Mouse (Mus musculus) hindbrain, embryonic 15.5 days (tissue): ENCODE measurements around the gene Bcas3. TPM values are rescaled to one million over a fixed set of nuclear protein-coding genes. Genes with fewer than 3 reads are reported as not detected.

Experiments used
- ATAC-seq: fragments of 200-750 bp; cut with Nextera tagmentation; 2 replicates; pipeline ENCODE4 v1.8.0; 2017; ENCODE audit warnings: low read depth, moderate number of reproducible peaks, moderate TSS enrichment; ENCODE audit not compliant: low FRiP score
- H3K27ac ChIP-seq: fragments of 300-500 bp; sonication (generic); replicated peaks from 2 replicates; pipeline ENCODE4 v1.5.1; 2015; ENCODE audit warnings: mild to moderate bottlenecking, inconsistent platforms
- H3K27me3 ChIP-seq: fragments of 300-500 bp; sonication (generic); 2 replicates; pipeline ENCODE4 v1.6.1; 2015; ENCODE audit warnings: control low read depth, inconsistent platforms
- H3K36me3 ChIP-seq: fragments of 300-500 bp; sonication (generic); 2 replicates; pipeline ENCODE4 v1.6.1; 2015; ENCODE audit warnings: control low read depth, inconsistent platforms
- H3K4me1 ChIP-seq: fragments of 300-500 bp; sonication (generic); replicated peaks from 2 replicates; pipeline ENCODE4 v1.6.1; 2015; ENCODE audit warnings: control low read depth, inconsistent platforms
- H3K4me2 ChIP-seq: fragments of 300-500 bp; sonication (generic); 2 replicates; pipeline ENCODE4 v1.6.1; 2015; ENCODE audit warnings: moderate library complexity, mild to moderate bottlenecking, inconsistent platforms
- H3K4me3 ChIP-seq: fragments of 300-500 bp; sonication (generic); 2 replicates; pipeline ENCODE4 v1.5.1; 2015; ENCODE audit warnings: mild to moderate bottlenecking, inconsistent platforms
- H3K9ac ChIP-seq: fragments of 300-500 bp; sonication (generic); 2 replicates; pipeline ENCODE4 v1.6.1; 2015; ENCODE audit warnings: inconsistent platforms
- H3K9me3 ChIP-seq: fragments of 300-500 bp; sonication (generic); 2 replicates; pipeline ENCODE4 v1.6.1; 2016; ENCODE audit warnings: control low read depth, inconsistent platforms
- WGBS: fragments of 180-500 bp; shearing (Covaris S2); methylation state at CpG from one replicate; pipeline ENCODE4 v1.1.7; 2015; 5-methylcytosine and 5-hydroxymethylcytosine counted together
- polyA plus RNA-seq: library from polyadenylated mRNA; unstranded; fragments of >200 nt; fragmentation: Nextera tagmentation; extraction: Ambion mirVana; gene quantifications from 2 replicates; pipeline ENCODE4 v1.2.1, GENCODE M21; 2015

Bcas3 gene
- polyA plus RNA-seq, 1 experiment from 2014 or later = 31.9 TPM

GRCm38 (mm10) chr11:85828691-85829519, 475.9 kb downstream of the Bcas3 start:
- Histone ChIP-seq H3K4me3 (no peak overlapping the region), H3K9ac (no peak overlapping the region), H3K9me3 (no peaks in the 10 kb centered on the region), H3K4me1 (peaks cover 29% of the 10 kb centered on the region), H3K27ac (no peak overlapping the region), H3K36me3 (no peaks in the 10 kb centered on the region), H3K27me3 (peaks cover 70% of the 10 kb centered on the region), H3K4me2 (no peak overlapping the region)
- 7% methylated on average over 38 of the region's 38 CpGs for WGBS
- no peak for ATAC-seq

GRCm38 (mm10) chr11:85829520-85830440, 476.8 kb downstream of the Bcas3 start:
- Histone ChIP-seq H3K27ac (no peak overlapping the region), H3K4me2 (peak overlapping the region; percentile 44), H3K4me1 (peaks cover 29% of the 10 kb centered on the region), H3K9me3 (no peaks in the 10 kb centered on the region), H3K9ac (no peak overlapping the region), H3K36me3 (no peaks in the 10 kb centered on the region), H3K27me3 (peaks cover 72% of the 10 kb centered on the region), H3K4me3 (peak overlapping the region; percentile 21)
- under 1% methylated on average over 49 of the region's 61 CpGs for WGBS
- ATAC-seq = no peak

- ATAC-seq = no peak
- no peaks in the 10 kb centered on the region for H3K36me3 ChIP-seq
- no peaks in the 10 kb centered on the region for H3K9me3 ChIP-seq
- H3K4me3 ChIP-seq = no peak overlapping the region
- H3K27me3 ChIP-seq = peaks cover 72% of the 10 kb centered on the region
- no peak overlapping the region for H3K27ac ChIP-seq
- no peak overlapping the region for H3K4me2 ChIP-seq
- 2% methylated on average over 17 of the region's 17 CpGs for WGBS
- no peak overlapping the region for H3K9ac ChIP-seq
- peaks cover 29% of the 10 kb centered on the region for H3K4me1 ChIP-seq
Measured at GRCm38 (mm10) chr11:85830901-85831341, 478.0 kb downstream of the Bcas3 start.

- no peak overlapping the region for H3K9ac ChIP-seq
- H3K9me3 ChIP-seq = no peaks in the 10 kb centered on the region
- no peaks in the 10 kb centered on the region for H3K36me3 ChIP-seq
- under 1% methylated on average over 33 of the region's 33 CpGs for WGBS
- H3K27me3 ChIP-seq = peaks cover 72% of the 10 kb centered on the region
- peak overlapping the region; percentile 63 for H3K4me2 ChIP-seq
- H3K4me1 ChIP-seq = peaks cover 29% of the 10 kb centered on the region
- H3K4me3 ChIP-seq = peak overlapping the region; percentile 32
- H3K27ac ChIP-seq = no peak overlapping the region
- no peak for ATAC-seq
Measured at GRCm38 (mm10) chr11:85831656-85832230, 478.8 kb downstream of the Bcas3 start.

GRCm38 (mm10) chr11:85832231-85832924, 479.4 kb downstream of the Bcas3 start, which contains the start of gene Tbx2:
Gene Tbx2 (plus strand): TSS chr11:85832551.
- H3K4me1 ChIP-seq = peaks cover 29% of the 10 kb centered on the region
- H3K4me3 ChIP-seq = peak within 1 kb of the TSS; percentile 32
- peak within 1 kb of the TSS; percentile 21; the same call in 1 of the 2 replicates for H3K9ac ChIP-seq
- no peaks in the 10 kb centered on the region for H3K9me3 ChIP-seq
- no peaks in the 10 kb centered on the region for H3K36me3 ChIP-seq
- ATAC-seq = peak; percentile 32; the same call in 1 of the 2 replicates
- H3K4me2 ChIP-seq = peak within 1 kb of the TSS; percentile 63
- H3K27me3 ChIP-seq = peaks cover 67% of the 10 kb centered on the region
- 0 out of 2 replicates have a peak within 1 kb of the TSS, but pooled peaks have one; percentile 11 for H3K27ac ChIP-seq
- WGBS = under 1% methylated on average over 49 of the region's 52 CpGs

GRCm38 (mm10) chr11:85833081-85833521, 480.1 kb downstream of the Bcas3 start:
- H3K27me3 ChIP-seq = peaks cover 61% of the 10 kb centered on the region
- no peaks in the 10 kb centered on the region for H3K36me3 ChIP-seq
- ATAC-seq = no peak
- peak overlapping the region; percentile 63 for H3K4me2 ChIP-seq
- no peaks in the 10 kb centered on the region for H3K9me3 ChIP-seq
- peaks cover 34% of the 10 kb centered on the region for H3K4me1 ChIP-seq
- H3K4me3 ChIP-seq = peak overlapping the region; percentile 32
- H3K27ac ChIP-seq = 0 out of 2 replicates have a peak overlapping the region, but pooled peaks have one; percentile 11
- under 1% methylated on average over 45 of the region's 54 CpGs for WGBS
- peak overlapping the region; percentile 21; the same call in 1 of the 2 replicates for H3K9ac ChIP-seq

GRCm38 (mm10) chr11:85833761-85834385, 480.9 kb downstream of the Bcas3 start:
- H3K27me3 ChIP-seq = peaks cover 61% of the 10 kb centered on the region
- peak overlapping the region; percentile 32 for H3K4me3 ChIP-seq
- H3K9ac ChIP-seq = no peak overlapping the region
- H3K9me3 ChIP-seq = no peaks in the 10 kb centered on the region
- H3K4me1 ChIP-seq = peaks cover 37% of the 10 kb centered on the region
- H3K36me3 ChIP-seq = no peaks in the 10 kb centered on the region
- no peak overlapping the region for H3K4me2 ChIP-seq
- no peak overlapping the region for H3K27ac ChIP-seq
- no peak for ATAC-seq
- WGBS = 3% methylated on average over 11 of the region's 11 CpGs

GRCm38 (mm10) chr11:85834386-85834931, 481.5 kb downstream of the Bcas3 start:
- H3K36me3 ChIP-seq = no peaks in the 10 kb centered on the region
- no peak for ATAC-seq
- H3K27me3 ChIP-seq = peaks cover 61% of the 10 kb centered on the region
- peak overlapping the region; percentile 32; the same call in 1 of the 2 replicates for H3K4me3 ChIP-seq
- peaks cover 32% of the 10 kb centered on the region for H3K4me1 ChIP-seq
- H3K9ac ChIP-seq = no peak overlapping the region
- H3K4me2 ChIP-seq = no peak overlapping the region
- no peak overlapping the region for H3K27ac ChIP-seq
- H3K9me3 ChIP-seq = no peaks in the 10 kb centered on the region
- 6% methylated on average over 17 of the region's 17 CpGs for WGBS

- no peak overlapping the region for H3K27ac ChIP-seq
- H3K4me3 ChIP-seq = no peak overlapping the region; the same call in 1 of the 2 replicates
- ATAC-seq = no peak
- 6% methylated on average over 9 of the region's 9 CpGs for whole genome bisulfite sequencing
- H3K4me1 ChIP-seq = peaks cover 26% of the 10 kb centered on the region
- no peaks in the 10 kb centered on the region for H3K9me3 ChIP-seq
- no peaks in the 10 kb centered on the region for H3K36me3 ChIP-seq
- no peak overlapping the region for H3K4me2 ChIP-seq
- H3K27me3 ChIP-seq = peaks cover 62% of the 10 kb centered on the region
- no peak overlapping the region for H3K9ac ChIP-seq
Measured at GRCm38 (mm10) chr11:85835001-85835752, 482.2 kb downstream of the Bcas3 start.
